Mouse (Mus musculus): ENCODE measurements around the gene Ubap1l. TPM values are rescaled to one million over a fixed set of nuclear protein-coding genes. Genes with fewer than 3 reads are reported as not detected.
A peak's percentile ranks its signal among the peaks of the same experiment; 100 is the strongest.
"Not testable (repeated sequence)": the region's sequence is repeated elsewhere in the genome, so short reads cannot be mapped to it uniquely, and the experiment has no call there.

Gene Ubap1l
- polyA plus RNA-seq (2016; fragmentation: Nextera tagmentation; extraction: Ambion mirVana) = 0.30 and 0.38 TPM in 2 replicates

GRCm38 (mm10) chr9:65360641-65361448 is at the start of gene Ubap1l:
Ubap1l (plus strand) TSS chr9:65361041.
- DNase-seq (ENCODE audit: low spot score) = no peak
- Histone ChIP-seq H3K27me3 (ENCODE audit: low read depth, poor library complexity, severe bottlenecking) (no peaks in the 10 kb centered on the region), H3K4me3 (no peak within 1 kb of the TSS), H3K27ac (no peak within 1 kb of the TSS), H3K9me3 (replicated peaks) (no peaks in the 10 kb centered on the region), H3K4me1 (no peaks in the 10 kb centered on the region), H3K36me3 (peaks cover 77% of the 10 kb centered on the region)
- 95% methylated on average over 16 of the region's 16 CpGs for WGBS

- Histone ChIP-seq H3K9me3 (replicated peaks) (no peaks in the 10 kb centered on the region), H3K27ac (no peak overlapping the region), H3K4me1 (no peaks in the 10 kb centered on the region), H3K27me3 (ENCODE audit: low read depth, poor library complexity, severe bottlenecking) (no peaks in the 10 kb centered on the region), H3K4me3 (no peak overlapping the region), H3K36me3 (peaks cover 83% of the 10 kb centered on the region)
- peak; percentile 37 for DNase-seq (ENCODE audit: low spot score)
- WGBS = 97% methylated on average over 4 of the region's 4 CpGs
Observed at GRCm38 (mm10) chr9:65312669-65313357, 48.0 kb upstream of the Ubap1l start.

- DNase-seq (ENCODE audit: low spot score) = no peak
- Histone ChIP-seq H3K9me3 (replicated peaks) (no peaks in the 10 kb centered on the region), H3K4me3 (no peak overlapping the region), H3K4me1 (no peaks in the 10 kb centered on the region), H3K27ac (no peak overlapping the region), H3K36me3 (peaks cover 83% of the 10 kb centered on the region), H3K27me3 (ENCODE audit: low read depth, poor library complexity, severe bottlenecking) (no peaks in the 10 kb centered on the region)
- 96% methylated on average over 1 of the region's 1 CpGs for WGBS
Observed at GRCm38 (mm10) chr9:65313846-65314245, 47.0 kb upstream of the Ubap1l start.

DNA sequence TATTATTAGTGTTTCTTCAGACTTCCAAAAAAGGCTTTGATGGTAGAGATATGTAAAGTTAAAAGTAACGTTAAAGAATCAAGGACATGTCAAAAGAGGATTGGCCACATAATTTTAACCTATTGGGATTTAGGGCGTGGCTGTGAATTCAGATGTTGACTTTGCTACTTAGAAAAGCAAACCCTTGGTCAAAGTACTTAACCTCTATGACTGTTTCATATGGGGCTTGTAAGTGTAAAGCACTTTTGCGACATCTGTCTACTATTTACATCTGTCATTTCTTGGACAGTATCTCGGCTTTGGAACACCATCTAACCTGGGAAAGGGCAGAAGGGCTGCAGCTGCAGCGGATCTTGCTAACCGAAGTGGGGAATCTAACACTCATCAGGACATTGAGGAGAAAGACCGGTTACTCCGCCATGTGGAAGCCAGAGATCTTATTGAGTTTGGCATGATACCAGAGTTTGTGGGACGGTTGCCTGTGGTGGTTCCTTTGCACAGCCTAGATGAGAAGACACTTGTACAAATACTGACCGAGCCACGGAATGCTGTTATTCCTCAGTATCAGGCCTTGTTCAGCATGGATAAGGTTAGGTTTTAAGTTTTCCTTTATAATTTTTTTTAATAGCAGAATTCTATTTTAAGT is 38.5 kb upstream of the Ubap1l start:
- H3K27ac ChIP-seq = no peak overlapping the region
- no peak overlapping the region for H3K4me3 ChIP-seq
- H3K27me3 ChIP-seq (ENCODE audit: low read depth, poor library complexity, severe bottlenecking) = no peaks in the 10 kb centered on the region
- H3K9me3 ChIP-seq (replicated peaks) = no peaks in the 10 kb centered on the region
- WGBS = 95% methylated on average over 11 of the region's 11 CpGs
- peaks cover 93% of the 10 kb centered on the region for H3K36me3 ChIP-seq
- H3K4me1 ChIP-seq = no peaks in the 10 kb centered on the region
- DNase-seq (ENCODE audit: low spot score) = no peak

DNA sequence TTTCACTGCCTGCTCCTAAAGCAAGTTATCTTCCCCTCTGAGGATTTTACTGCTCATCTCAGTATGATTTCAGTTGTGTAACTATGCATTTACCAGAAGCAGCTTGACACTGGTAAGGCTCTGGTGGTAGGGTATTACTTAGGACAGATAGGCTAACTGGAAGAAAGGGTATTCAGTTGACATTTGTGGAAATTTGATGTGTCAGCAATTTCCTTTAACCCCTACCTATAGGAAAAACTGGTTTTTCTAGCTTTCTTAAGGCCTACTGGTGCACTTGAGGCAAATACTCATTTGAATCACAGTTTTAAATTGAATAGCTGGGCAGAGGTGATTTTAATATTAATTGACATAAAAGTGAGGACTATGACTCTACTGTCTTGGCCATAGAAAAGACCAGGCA is 34.9 kb upstream of the Ubap1l start:
- no peak overlapping the region for H3K4me3 ChIP-seq
- H3K27ac ChIP-seq = no peak overlapping the region
- H3K9me3 ChIP-seq (replicated peaks) = no peaks in the 10 kb centered on the region
- no peaks in the 10 kb centered on the region for H3K4me1 ChIP-seq
- no peak for DNase-seq (ENCODE audit: low spot score)
- H3K27me3 ChIP-seq (ENCODE audit: low read depth, poor library complexity, severe bottlenecking) = no peaks in the 10 kb centered on the region
- peaks cover 96% of the 10 kb centered on the region for H3K36me3 ChIP-seq

- Histone ChIP-seq H3K27ac (no peak overlapping the region), H3K4me3 (no peak overlapping the region), H3K27me3 (ENCODE audit: low read depth, poor library complexity, severe bottlenecking) (no peaks in the 10 kb centered on the region), H3K9me3 (replicated peaks) (no peaks in the 10 kb centered on the region), H3K36me3 (peaks cover 92% of the 10 kb centered on the region), H3K4me1 (no peaks in the 10 kb centered on the region)
- DNase-seq (ENCODE audit: low spot score) = no peak
- 94% methylated on average over 2 of the region's 2 CpGs for WGBS
Observed at GRCm38 (mm10) chr9:65327371-65327770, 33.5 kb upstream of the Ubap1l start.

DNA sequence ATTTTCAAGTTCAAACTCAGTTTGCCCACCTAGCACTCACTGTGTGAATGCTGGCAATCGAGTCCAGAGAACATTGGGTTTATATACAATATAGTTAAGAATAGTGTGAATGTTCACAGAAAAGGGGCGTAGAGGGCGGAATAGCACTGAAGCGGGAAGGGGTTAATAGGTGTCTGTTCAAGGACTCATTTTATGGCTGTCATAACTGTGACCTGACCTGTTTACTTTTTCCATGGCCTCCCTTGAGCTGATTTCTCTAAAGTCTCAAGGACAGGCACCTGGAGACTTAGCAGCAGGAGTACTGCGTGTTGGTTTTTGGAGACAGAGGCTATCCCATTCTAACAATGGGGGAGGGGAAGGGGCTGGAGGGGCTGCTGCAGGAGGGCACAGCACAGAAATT is 26.9 kb upstream of the Ubap1l start:
- no peaks in the 10 kb centered on the region for H3K4me1 ChIP-seq
- no peaks in the 10 kb centered on the region for H3K9me3 ChIP-seq (replicated peaks)
- H3K36me3 ChIP-seq = peaks cover 29% of the 10 kb centered on the region
- no peak overlapping the region for H3K4me3 ChIP-seq
- no peak overlapping the region for H3K27ac ChIP-seq
- no peaks in the 10 kb centered on the region for H3K27me3 ChIP-seq (ENCODE audit: low read depth, poor library complexity, severe bottlenecking)
- WGBS = 86% methylated on average over 5 of the region's 5 CpGs
- no peak for DNase-seq (ENCODE audit: low spot score)

- H3K4me3 ChIP-seq = no peak overlapping the region
- no peaks in the 10 kb centered on the region for H3K4me1 ChIP-seq
- no peaks in the 10 kb centered on the region for H3K27me3 ChIP-seq (ENCODE audit: low read depth, poor library complexity, severe bottlenecking)
- no peaks in the 10 kb centered on the region for H3K36me3 ChIP-seq
- no peaks in the 10 kb centered on the region for H3K9me3 ChIP-seq (replicated peaks)
- no peak for DNase-seq (ENCODE audit: low spot score)
- WGBS = 88% methylated on average over 4 of the region's 4 CpGs
- H3K27ac ChIP-seq = no peak overlapping the region
Observed at GRCm38 (mm10) chr9:65339146-65339545, 21.7 kb upstream of the Ubap1l start.

- H3K9me3 ChIP-seq (replicated peaks) = 0 out of 2 replicates have a peak, but pooled peaks cover 2% of the 10 kb centered on the region
- no peaks in the 10 kb centered on the region for H3K27me3 ChIP-seq (ENCODE audit: low read depth, poor library complexity, severe bottlenecking)
- H3K36me3 ChIP-seq = no peaks in the 10 kb centered on the region
- H3K4me1 ChIP-seq = no peaks in the 10 kb centered on the region
- H3K27ac ChIP-seq = no peak overlapping the region
- no peak for DNase-seq (ENCODE audit: low spot score)
- no peak overlapping the region for H3K4me3 ChIP-seq
- WGBS = 89% methylated on average over 2 of the region's 2 CpGs
Observed at GRCm38 (mm10) chr9:65340414-65340813, 20.4 kb upstream of the Ubap1l start.

DNA sequence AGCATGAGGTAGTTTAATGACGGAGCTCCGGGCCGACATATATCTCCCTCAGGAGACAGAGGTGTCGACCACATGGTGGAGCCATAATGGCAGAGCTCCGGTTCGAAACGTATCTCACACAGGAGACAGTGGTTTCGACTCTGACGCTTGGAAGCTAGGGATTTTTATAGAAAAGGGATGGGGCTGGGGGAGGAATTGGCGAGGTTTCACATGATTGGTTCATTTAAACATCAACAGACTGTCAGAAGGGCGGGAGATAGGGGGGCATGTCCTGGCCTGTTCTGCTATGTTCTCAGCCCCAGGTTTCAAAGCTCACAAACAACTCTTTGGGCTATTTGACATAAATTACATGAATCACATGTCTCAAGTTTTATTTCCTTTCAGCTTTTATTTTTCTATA is 15.4 kb upstream of the Ubap1l start:
- H3K27ac ChIP-seq = peak overlapping the region; percentile 92
- H3K4me3 ChIP-seq = peak overlapping the region; percentile 95
- 72% methylated on average over 11 of the region's 11 CpGs for WGBS
- not testable (repeated sequence) for H3K27me3 ChIP-seq (ENCODE audit: low read depth, poor library complexity, severe bottlenecking); H3K36me3 ChIP-seq; H3K9me3 ChIP-seq (replicated peaks); DNase-seq (ENCODE audit: low spot score)
- H3K4me1 ChIP-seq = peaks cover 18% of the 10 kb centered on the region

- DNase-seq (ENCODE audit: low spot score) = peak; percentile 98
- 2% methylated on average over 58 of the region's 59 CpGs for WGBS
- no peaks in the 10 kb centered on the region for H3K27me3 ChIP-seq (ENCODE audit: low read depth, poor library complexity, severe bottlenecking)
- peaks cover 18% of the 10 kb centered on the region for H3K4me1 ChIP-seq
- peak within 1 kb of the TSS; percentile 92 for H3K27ac ChIP-seq
- no peaks in the 10 kb centered on the region for H3K36me3 ChIP-seq
- peak within 1 kb of the TSS; percentile 95 for H3K4me3 ChIP-seq
- 0 out of 2 replicates have a peak, but pooled peaks cover 2% of the 10 kb centered on the region for H3K9me3 ChIP-seq (replicated peaks)
Observed at GRCm38 (mm10) chr9:65345854-65346475, 14.9 kb upstream of the Ubap1l start, which contains the start of gene Pdcd7. Pdcd7 (plus strand) TSS chr9:65346104.

- 0 out of 2 replicates have a peak, but pooled peaks cover 2% of the 10 kb centered on the region for H3K9me3 ChIP-seq (replicated peaks)
Observed at GRCm38 (mm10) chr9:65346476-65347111, 14.2 kb upstream of the Ubap1l start.

More at GRCm38 (mm10) chr9:65346476-65347111, 14.2 kb upstream of the Ubap1l start:
- H3K4me1 ChIP-seq = peaks cover 18% of the 10 kb centered on the region
- WGBS = under 1% methylated on average over 76 of the region's 77 CpGs
- peak overlapping the region; percentile 95 for H3K4me3 ChIP-seq
- DNase-seq (ENCODE audit: low spot score) = peak; percentile 69
- no peaks in the 10 kb centered on the region for H3K36me3 ChIP-seq
- peak overlapping the region; percentile 92 for H3K27ac ChIP-seq
- no peaks in the 10 kb centered on the region for H3K27me3 ChIP-seq (ENCODE audit: low read depth, poor library complexity, severe bottlenecking)
